Mouse (Mus musculus): ENCODE data around the gene Kbtbd3. TPM values are rescaled to one million over a fixed set of nuclear protein-coding genes. Genes with fewer than 3 reads are reported as not detected.
A peak's percentile ranks its signal among the peaks of the same experiment; 100 is the strongest.

Gene Kbtbd3
- total and polyA plus RNA-seq, 3 experiments, result 1.4 to 2.2 TPM; not detected in 1

DNA sequence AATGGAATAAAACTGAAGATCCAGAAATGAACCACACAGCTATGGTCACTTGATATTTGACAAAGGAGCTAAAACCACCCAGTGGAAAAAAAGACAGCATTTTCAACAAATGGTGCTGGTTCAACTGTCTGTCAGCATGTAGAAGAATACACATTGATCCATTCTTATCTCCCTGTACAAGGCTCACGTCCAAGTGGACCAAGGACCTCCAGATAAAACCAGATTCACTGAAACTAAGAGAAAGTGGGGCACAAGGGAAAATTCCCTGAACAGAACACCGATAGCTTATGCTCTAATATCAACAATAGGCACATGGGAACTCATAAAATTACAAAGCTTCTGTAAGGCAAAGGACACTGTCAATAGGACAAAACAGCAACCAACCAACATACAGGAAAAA lies 9.2 kb upstream of the Kbtbd3 start:
- Histone ChIP-seq H3K4me1 (ENCODE audit: control insufficient read depth in 1 of 2, insufficient read depth in 2 of 2, low read length in 2 of 2) (no peaks in the 10 kb centered on the region; a peak in 1 of 4 replicates), H3K36me3 (ENCODE audit: control insufficient read depth in 1 of 2, insufficient read depth in 2 of 2, low read length in 2 of 2) (peaks cover 30 to 82% of the 10 kb centered on the region in 2 experiments), H3K9ac (ENCODE audit: control insufficient read depth, low read depth, low read length, poor library complexity, severe bottlenecking) (no peak overlapping the region), H3K9me3 (replicated peaks; ENCODE audit: insufficient read depth, low read length) (no peaks in the 10 kb centered on the region), H3K27me3 (ENCODE audit: control insufficient read depth in 1 of 2, insufficient read depth in 2 of 2, low read length in 2 of 2) (no peaks in the 10 kb centered on the region), H3K4me3 (ENCODE audit: control insufficient read depth in 1 of 2, insufficient read depth in 1 of 2, low read depth in 2 of 2, low read length in 2 of 2) (no peak overlapping the region), H3K27ac (ENCODE audit: control insufficient read depth, low read depth, low read length) (no peak overlapping the region), H3K79me2 (ENCODE audit: control insufficient read depth, insufficient read depth, low read length, poor library complexity) (peaks cover 16% of the 10 kb centered on the region)
- no peak for DNase-seq (ENCODE audit: low read depth, low spot score)
- TF ChIP-seq GATA1 (IDR thresholded peaks at IDR 0.05; ENCODE audit: low read depth, low read length), result no peak
- no peak for TF ChIP-seq NELFE (IDR thresholded peaks at IDR 0.05; ENCODE audit: low read depth, low read length)
- no peak for TF ChIP-seq MAFK (IDR thresholded peaks at IDR 0.05; ENCODE audit: borderline replicate concordance, low read depth, low read length)
- TF ChIP-seq SMC3 (IDR thresholded peaks at IDR 0.05; ENCODE audit: low read depth, low read length), result no peak
- no peak for TF ChIP-seq BHLHE40 (IDR thresholded peaks at IDR 0.05; ENCODE audit: borderline replicate concordance, low read depth, low read length)
- TF ChIP-seq UBTF (IDR thresholded peaks at IDR 0.05; ENCODE audit: borderline replicate concordance, insufficient read depth, low read depth, low read length), result no peak
- TF ChIP-seq POLR2AphosphoS5 (IDR thresholded peaks at IDR 0.05; ENCODE audit: borderline replicate concordance, low read depth, low read length), result no peak
- TF ChIP-seq E2F4 (IDR thresholded peaks at IDR 0.05; ENCODE audit: borderline replicate concordance, low read depth, low read length), result no peak
- no peak for TF ChIP-seq GABPA (IDR thresholded peaks at IDR 0.05; ENCODE audit: low read depth, low read length)
- no peak for TF ChIP-seq SIN3A (IDR thresholded peaks at IDR 0.05; ENCODE audit: low read length)
- TF ChIP-seq USF1 (IDR thresholded peaks at IDR 0.05; ENCODE audit: low read depth, low read length), result no peak
- no peak for TF ChIP-seq MYB (IDR thresholded peaks at IDR 0.05; ENCODE audit: low read depth, low read length)
- TF ChIP-seq TCF12 (IDR thresholded peaks at IDR 0.05; ENCODE audit: low read depth, low read length), result no peak
- no peak for TF ChIP-seq MAX (IDR thresholded peaks at IDR 0.05; ENCODE audit: low read length)
- TF ChIP-seq ELF1 (IDR thresholded peaks at IDR 0.05; ENCODE audit: low read depth, low read length), result no peak
- TF ChIP-seq ZC3H11A (IDR thresholded peaks at IDR 0.05; ENCODE audit: low read depth, low read length), result no peak
- no peak for TF ChIP-seq CHD1 (IDR thresholded peaks at IDR 0.05; ENCODE audit: low read depth, low read length)
- no peak for TF ChIP-seq ZMIZ1 (IDR thresholded peaks at IDR 0.05; ENCODE audit: low read depth, low read length)

DNA sequence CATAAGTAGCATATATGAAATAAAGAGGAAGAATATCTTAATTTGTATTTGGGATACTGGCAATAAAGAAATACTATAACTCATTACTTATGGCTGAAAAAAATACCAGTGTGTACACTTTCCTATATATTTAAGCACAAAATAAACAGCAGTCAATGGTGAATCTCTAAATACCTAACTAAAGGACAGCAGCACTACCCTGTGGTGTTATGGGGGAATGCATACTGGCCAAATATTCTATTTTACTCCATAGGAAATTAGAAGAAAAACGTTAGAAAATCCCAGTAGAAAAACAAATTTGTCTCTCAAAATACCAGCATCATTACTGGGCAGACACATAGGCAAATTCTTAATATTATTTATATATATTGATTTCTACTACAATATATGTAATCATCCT lies 4.8 kb upstream of the Kbtbd3 start:
- no peak overlapping the region for H3K27ac ChIP-seq (ENCODE audit: control insufficient read depth, low read depth, low read length)
- TF ChIP-seq RAD21 (IDR thresholded peaks at IDR 0.05; ENCODE audit: low read depth, low read length) (peak; percentile 46), NRF1 (IDR thresholded peaks at IDR 0.05; ENCODE audit: insufficient read depth, low read depth, low read length, poor library complexity, severe bottlenecking) (no peak), SMC3 (IDR thresholded peaks at IDR 0.05; ENCODE audit: low read depth, low read length) (peak; percentile 36), CTCF (IDR thresholded peaks at IDR 0.05 in 2 of 3, conservative IDR thresholded peaks at IDR 0.05 in 1 of 3; ENCODE audit: control insufficient read depth in 1 of 3, insufficient read depth in 1 of 3, low read depth in 2 of 3, low read length in 3 of 3, poor library complexity in 1 of 3, severe bottlenecking in 1 of 3) (peak in 1 of 3 experiments; percentile 44; a peak in 3 of 6 replicates)
- DNase-seq (ENCODE audit: low read depth, low spot score), result no peak

More for the DNA sequence above, 4.8 kb upstream of the Kbtbd3 start:
- Histone ChIP-seq H3K4me1 (ENCODE audit: control insufficient read depth in 1 of 2, insufficient read depth in 2 of 2, low read length in 2 of 2) (peaks cover 0 to 12% of the 10 kb centered on the region in 2 experiments; a peak in 2 of 4 replicates), H3K27me3 (ENCODE audit: control insufficient read depth in 1 of 2, insufficient read depth in 2 of 2, low read length in 2 of 2) (no peaks in the 10 kb centered on the region), H3K79me2 (ENCODE audit: control insufficient read depth, insufficient read depth, low read length, poor library complexity) (peaks cover 35% of the 10 kb centered on the region), H3K4me3 (ENCODE audit: control insufficient read depth in 1 of 2, insufficient read depth in 1 of 2, low read depth in 2 of 2, low read length in 2 of 2) (no peak overlapping the region), H3K9me3 (replicated peaks; ENCODE audit: insufficient read depth, low read length) (no peaks in the 10 kb centered on the region), H3K36me3 (ENCODE audit: control insufficient read depth in 1 of 2, insufficient read depth in 2 of 2, low read length in 2 of 2) (peaks cover 42 to 53% of the 10 kb centered on the region in 2 experiments), H3K9ac (ENCODE audit: control insufficient read depth, low read depth, low read length, poor library complexity, severe bottlenecking) (no peak overlapping the region)
